Mouse (Mus musculus): ENCODE results near the gene Sec62. TPM values are rescaled to one million over a fixed set of nuclear protein-coding genes. Genes with fewer than 3 reads are reported as not detected.
"Not testable (repeated sequence)": the region's sequence is repeated elsewhere in the genome, so short reads cannot be mapped to it uniquely, and the experiment has no call there.

Sec62 gene
- total RNA-seq, 1 experiment from 2014 or later: 134 TPM

DNA sequence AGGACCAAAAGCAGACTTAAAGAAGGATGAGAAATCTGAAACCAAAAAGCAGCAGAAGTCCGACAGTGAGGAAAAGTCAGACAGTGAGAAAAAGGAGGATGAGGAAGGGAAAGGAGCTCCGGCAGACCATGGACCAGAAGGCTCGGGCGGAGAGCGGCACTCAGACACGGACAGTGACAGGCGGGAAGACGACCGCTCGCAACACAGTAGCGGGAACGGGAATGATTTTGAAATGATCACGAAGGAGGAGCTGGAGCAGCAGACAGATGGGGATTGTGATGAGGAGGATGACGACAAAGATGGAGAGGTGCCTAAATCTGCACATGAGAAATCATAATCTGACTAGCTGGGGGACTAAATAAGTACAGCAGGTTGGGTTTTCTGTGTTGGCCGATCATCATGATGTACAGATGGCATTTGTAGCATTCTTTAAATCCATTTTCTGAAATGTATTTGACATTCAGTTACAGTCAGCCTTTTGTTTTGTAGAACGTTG, 26.0 kb downstream of the Sec62 start:
- ATAC-seq (replicated peaks in 1 of 2; ENCODE audit: insufficient read depth in 1 of 2, low FRiP score in 2 of 2, low TSS enrichment in 1 of 2, low read depth in 1 of 2, poor library complexity in 2 of 2, severe bottlenecking in 2 of 2): no peak

GRCm38 (mm10) chr3:30822163-30822562, 29.5 kb downstream of the Sec62 start:
- ATAC-seq (replicated peaks in 1 of 2; ENCODE audit: insufficient read depth in 1 of 2, low FRiP score in 2 of 2, low TSS enrichment in 1 of 2, low read depth in 1 of 2, poor library complexity in 2 of 2, severe bottlenecking in 2 of 2): no peak

DNA sequence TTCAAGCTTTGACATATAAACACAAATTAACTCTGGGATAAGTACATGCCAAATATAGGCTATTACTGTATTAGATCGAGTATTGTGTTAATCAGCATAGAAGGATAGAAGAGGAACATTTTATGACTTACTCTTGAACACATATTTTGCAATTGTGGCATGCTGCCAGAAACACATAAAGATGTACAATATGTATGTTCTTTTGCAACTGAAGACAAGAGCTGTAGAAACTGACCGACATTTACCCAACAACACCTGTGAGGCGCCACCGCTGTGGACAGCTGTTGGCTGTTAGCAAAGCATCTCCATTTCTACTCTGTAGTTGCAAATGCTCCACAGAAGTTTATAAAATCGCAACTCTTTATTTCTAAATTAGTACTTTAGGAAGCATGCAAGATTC, 33.4 kb downstream of the Sec62 start:
- no peak; a peak in 1 of 4 replicates for ATAC-seq (replicated peaks in 1 of 2; ENCODE audit: insufficient read depth in 1 of 2, low FRiP score in 2 of 2, low TSS enrichment in 1 of 2, low read depth in 1 of 2, poor library complexity in 2 of 2, severe bottlenecking in 2 of 2)

DNA sequence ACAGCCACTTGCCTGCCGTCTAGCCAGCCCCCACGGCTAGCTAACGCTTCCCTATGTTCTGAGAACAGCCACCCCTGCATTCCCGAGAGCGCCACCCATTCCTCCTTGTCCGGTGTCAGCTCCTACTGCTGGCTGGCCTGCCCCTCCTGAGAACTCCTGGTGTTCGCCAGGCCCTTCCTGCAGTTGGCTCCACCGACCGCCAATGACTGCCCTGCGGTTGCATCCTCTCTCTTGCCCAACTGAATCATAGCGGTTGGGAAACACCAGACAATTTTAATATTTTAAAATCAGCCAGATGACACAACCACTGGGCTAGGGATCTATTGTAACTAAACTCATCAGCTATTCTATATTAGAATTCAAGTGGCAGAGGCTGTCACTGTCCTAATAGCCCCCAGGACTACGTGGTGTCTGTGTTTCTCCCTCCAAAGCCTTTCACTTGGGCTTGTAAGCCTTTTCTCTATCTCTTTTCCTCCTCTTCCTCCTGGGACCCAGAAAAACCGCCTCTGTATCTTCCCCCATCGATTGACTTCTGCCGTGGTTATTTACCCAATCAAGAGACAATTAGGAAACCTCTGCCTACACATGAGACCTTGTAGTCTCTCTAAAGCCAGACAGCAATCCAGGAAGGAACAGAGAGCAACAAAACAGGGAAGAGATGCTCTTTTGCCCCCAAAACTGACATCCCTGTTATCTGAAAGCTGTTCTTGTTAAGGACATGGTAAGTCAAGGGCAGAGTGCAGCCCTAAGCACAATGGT, 39.4 kb downstream of the Sec62 start:
- peak in 1 of 2 experiments; percentile 80; a peak in 2 of 4 replicates for ATAC-seq (replicated peaks in 1 of 2; ENCODE audit: insufficient read depth in 1 of 2, low FRiP score in 2 of 2, low TSS enrichment in 1 of 2, low read depth in 1 of 2, poor library complexity in 2 of 2, severe bottlenecking in 2 of 2)

DNA sequence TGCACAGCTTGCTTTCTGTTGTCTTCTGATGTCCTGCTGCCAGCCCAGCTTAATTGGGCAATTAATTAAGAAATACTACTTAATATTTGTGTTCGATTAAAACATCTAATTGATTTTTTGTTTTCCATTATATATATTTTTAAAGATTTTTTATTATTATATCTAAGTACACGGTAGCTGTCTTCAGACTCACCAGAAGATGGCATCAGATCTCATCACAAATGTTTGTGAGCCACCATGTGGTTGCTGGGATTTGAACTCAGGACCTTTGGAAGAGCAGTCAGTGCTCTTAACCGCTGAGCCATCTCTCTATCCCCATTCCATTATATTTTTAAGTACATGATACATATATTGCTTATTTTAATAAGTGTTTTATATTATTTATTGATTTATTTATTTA, 40.6 kb downstream of the Sec62 start:
- ATAC-seq (replicated peaks in 1 of 2; ENCODE audit: insufficient read depth in 1 of 2, low FRiP score in 2 of 2, low TSS enrichment in 1 of 2, low read depth in 1 of 2, poor library complexity in 2 of 2, severe bottlenecking in 2 of 2): no peak

DNA sequence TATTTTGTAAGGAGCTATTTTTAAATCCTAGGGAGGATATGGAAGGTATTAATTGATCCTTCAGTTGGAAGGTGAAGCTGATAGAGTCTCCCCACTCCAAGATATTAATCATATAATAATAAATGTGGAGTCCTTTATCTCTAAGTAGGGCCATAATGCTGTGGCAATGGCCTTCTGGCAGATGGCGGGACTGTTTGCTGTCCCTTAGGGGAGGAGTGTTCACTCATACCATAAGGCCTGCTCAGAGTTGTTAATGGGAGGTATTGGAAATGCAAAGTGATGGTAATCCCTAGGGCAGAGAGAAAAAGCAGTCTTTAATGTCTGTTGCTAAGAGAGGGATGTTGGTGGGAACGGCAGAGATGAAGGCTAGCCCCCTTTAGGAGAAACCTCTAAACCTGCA, 53.1 kb downstream of the Sec62 start:
- ATAC-seq (replicated peaks in 1 of 2; ENCODE audit: insufficient read depth in 1 of 2, low FRiP score in 2 of 2, low TSS enrichment in 1 of 2, low read depth in 1 of 2, poor library complexity in 2 of 2, severe bottlenecking in 2 of 2): no peak

GRCm38 (mm10) chr3:30847413-30847812, 54.7 kb downstream of the Sec62 start:
- ATAC-seq (replicated peaks in 1 of 2; ENCODE audit: insufficient read depth in 1 of 2, low FRiP score in 2 of 2, low TSS enrichment in 1 of 2, low read depth in 1 of 2, poor library complexity in 2 of 2, severe bottlenecking in 2 of 2): no peak

- ATAC-seq (replicated peaks in 1 of 2; ENCODE audit: insufficient read depth in 1 of 2, low FRiP score in 2 of 2, low TSS enrichment in 1 of 2, low read depth in 1 of 2, poor library complexity in 2 of 2, severe bottlenecking in 2 of 2): no peak
Measured at GRCm38 (mm10) chr3:30851422-30851821, 58.7 kb downstream of the Sec62 start.

GRCm38 (mm10) chr3:30853596-30853995, 60.9 kb downstream of the Sec62 start:
- no peak for ATAC-seq (replicated peaks in 1 of 2; ENCODE audit: insufficient read depth in 1 of 2, low FRiP score in 2 of 2, low TSS enrichment in 1 of 2, low read depth in 1 of 2, poor library complexity in 2 of 2, severe bottlenecking in 2 of 2)

- peak; percentile 76 to 79 for ATAC-seq (replicated peaks in 1 of 2; ENCODE audit: insufficient read depth in 1 of 2, low FRiP score in 2 of 2, low TSS enrichment in 1 of 2, low read depth in 1 of 2, poor library complexity in 2 of 2, severe bottlenecking in 2 of 2)
Measured at GRCm38 (mm10) chr3:30855604-30856458, 63.2 kb downstream of the Sec62 start, which contains the start of gene Gpr160. Gene Gpr160 (plus strand): TSS chr3:30855950.

- ATAC-seq (replicated peaks in 1 of 2; ENCODE audit: insufficient read depth in 1 of 2, low FRiP score in 2 of 2, low TSS enrichment in 1 of 2, low read depth in 1 of 2, poor library complexity in 2 of 2, severe bottlenecking in 2 of 2): not testable (repeated sequence)
Measured at GRCm38 (mm10) chr3:30859599-30859998, 66.9 kb downstream of the Sec62 start.

DNA sequence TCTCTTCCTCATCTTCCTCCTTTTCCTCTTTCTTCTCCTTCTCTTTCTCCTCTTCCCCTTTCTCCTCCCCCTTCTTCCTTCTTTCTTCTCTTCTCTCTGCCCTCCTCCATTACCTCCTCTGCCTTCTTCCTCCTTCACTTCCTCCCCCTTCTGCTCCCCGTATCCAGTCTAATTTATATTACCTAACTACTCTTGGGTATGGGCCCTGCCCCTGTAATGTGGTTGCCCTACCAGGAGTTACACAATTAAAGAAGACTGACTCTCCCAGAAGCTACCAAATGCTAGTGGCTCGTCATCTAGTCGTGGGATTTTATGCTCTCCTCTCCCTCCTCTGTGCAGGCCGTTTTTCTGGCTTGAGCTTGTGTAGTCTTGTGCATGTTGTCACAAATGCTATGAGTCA, 68.0 kb downstream of the Sec62 start:
- ATAC-seq (replicated peaks in 1 of 2; ENCODE audit: insufficient read depth in 1 of 2, low FRiP score in 2 of 2, low TSS enrichment in 1 of 2, low read depth in 1 of 2, poor library complexity in 2 of 2, severe bottlenecking in 2 of 2): no peak; a peak in 1 of 4 replicates

DNA sequence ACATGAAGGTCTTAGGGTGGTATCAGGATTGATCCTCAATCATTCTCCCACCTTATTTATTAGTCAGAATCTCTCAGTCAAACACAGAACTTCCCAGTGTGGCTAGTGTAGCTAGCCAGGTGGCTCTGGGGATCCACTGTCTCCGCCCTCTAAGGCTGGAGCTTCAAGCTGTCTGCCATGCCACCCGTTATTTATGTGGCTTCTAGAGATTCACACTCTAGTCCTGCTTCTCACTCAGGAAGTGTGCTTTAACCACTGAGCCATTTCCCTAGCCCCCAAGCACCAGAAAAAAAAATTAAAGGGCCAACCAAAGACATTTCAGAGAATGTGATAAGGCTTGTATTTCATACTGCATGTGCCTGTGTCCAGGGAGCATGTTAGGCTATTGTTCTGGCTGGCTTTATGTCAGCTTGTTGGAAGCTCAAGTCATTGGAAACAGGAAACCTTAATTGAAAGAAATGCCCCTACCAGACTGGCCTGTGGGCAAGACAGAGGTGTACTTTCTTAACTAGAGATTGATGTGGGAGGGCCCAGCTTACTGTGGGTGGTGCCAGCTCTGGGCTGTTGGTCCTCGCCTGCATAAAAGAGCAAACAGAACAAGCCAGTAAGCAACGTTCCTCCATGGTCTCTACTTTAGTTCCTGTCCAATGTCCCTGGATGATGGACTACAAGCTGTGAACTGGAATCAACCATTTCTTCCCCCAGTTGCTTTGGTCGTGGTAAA, 71.2 kb downstream of the Sec62 start:
- peak; percentile 44 to 60 for ATAC-seq (replicated peaks in 1 of 2; ENCODE audit: insufficient read depth in 1 of 2, low FRiP score in 2 of 2, low TSS enrichment in 1 of 2, low read depth in 1 of 2, poor library complexity in 2 of 2, severe bottlenecking in 2 of 2)

GRCm38 (mm10) chr3:30864640-30865039, 72.0 kb downstream of the Sec62 start:
- ATAC-seq (replicated peaks in 1 of 2; ENCODE audit: insufficient read depth in 1 of 2, low FRiP score in 2 of 2, low TSS enrichment in 1 of 2, low read depth in 1 of 2, poor library complexity in 2 of 2, severe bottlenecking in 2 of 2): peak; percentile 82 to 84

DNA sequence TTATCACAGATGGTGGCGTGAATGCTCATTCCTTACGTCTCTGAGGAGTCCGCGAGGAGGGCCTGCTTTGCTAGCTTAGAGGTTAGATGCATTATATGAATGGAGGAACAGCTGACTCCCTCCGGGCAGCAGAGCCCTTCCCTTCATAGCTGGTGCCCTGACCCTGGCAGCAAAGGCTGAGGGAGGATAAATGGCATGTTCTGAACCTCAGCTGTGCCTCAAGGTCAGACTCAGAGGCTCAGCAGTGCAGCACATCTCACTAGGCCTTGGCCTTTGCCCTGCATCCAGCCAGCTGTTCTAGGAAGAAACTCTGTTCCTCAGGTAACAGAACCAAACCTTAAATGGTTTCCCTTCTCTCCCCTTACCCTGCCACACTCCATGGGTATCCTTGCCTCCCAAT, 75.5 kb downstream of the Sec62 start:
- no peak for ATAC-seq (replicated peaks in 1 of 2; ENCODE audit: insufficient read depth in 1 of 2, low FRiP score in 2 of 2, low TSS enrichment in 1 of 2, low read depth in 1 of 2, poor library complexity in 2 of 2, severe bottlenecking in 2 of 2)

DNA sequence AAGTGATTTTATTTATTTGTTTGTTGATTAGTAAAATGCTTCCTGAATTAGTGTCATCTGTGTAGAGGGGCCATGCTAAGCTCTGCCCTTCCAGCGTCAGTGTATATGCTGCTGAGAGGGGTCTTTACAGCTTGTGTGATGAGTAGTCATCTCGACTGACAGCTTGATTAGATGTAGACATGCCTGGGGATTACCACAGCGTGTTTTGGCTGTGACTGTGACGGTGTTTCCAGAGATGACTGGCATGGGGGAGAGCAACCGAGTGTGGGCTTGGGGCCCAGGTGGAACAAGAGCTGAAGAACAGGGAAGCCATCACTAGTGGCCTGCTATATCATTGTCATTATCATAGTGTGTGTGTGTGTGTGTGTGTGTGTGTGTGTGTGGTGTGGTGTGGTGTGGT, 76.0 kb downstream of the Sec62 start:
- no peak for ATAC-seq (replicated peaks in 1 of 2; ENCODE audit: insufficient read depth in 1 of 2, low FRiP score in 2 of 2, low TSS enrichment in 1 of 2, low read depth in 1 of 2, poor library complexity in 2 of 2, severe bottlenecking in 2 of 2)

DNA sequence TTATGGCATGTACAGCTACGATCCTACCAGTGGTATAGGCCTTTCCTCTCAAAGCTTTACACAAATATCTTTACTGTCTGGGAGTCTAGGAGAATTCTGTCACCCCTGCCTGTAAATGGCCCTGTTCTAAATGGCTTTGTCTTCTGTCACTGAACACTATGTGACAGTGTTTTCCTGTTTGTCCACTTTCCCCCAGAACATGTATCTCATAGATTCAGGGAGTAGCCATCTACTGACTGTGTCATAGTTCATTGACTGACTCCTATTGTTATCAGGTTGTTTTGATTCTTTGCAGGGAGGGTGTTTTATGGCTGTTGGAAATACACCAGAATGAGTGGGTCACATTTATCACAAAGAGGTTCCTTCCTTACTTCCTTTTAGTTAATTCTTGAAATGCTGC, 77.3 kb downstream of the Sec62 start:
- ATAC-seq (replicated peaks in 1 of 2; ENCODE audit: insufficient read depth in 1 of 2, low FRiP score in 2 of 2, low TSS enrichment in 1 of 2, low read depth in 1 of 2, poor library complexity in 2 of 2, severe bottlenecking in 2 of 2): no peak; a peak in 1 of 4 replicates

Data from hematopoietic stem cell, adult 5-6 weeks (primary cell).